In genomic region chr2:144274741-144275140, GRCm38 (mm10) we compare ENCODE assay signal across 11 mouse cellular contexts. TPM values are rescaled to one million over a fixed set of nuclear protein-coding genes. Genes with fewer than 3 reads are reported as not detected.
A peak's percentile ranks its signal among the peaks of the same experiment; 100 is the strongest.
DNase-seq lines count a peak whose midpoint lies in the region; ATAC-seq and TF ChIP-seq lines count a peak whose summit lies in the region.
"Had no signal": no experiment of that assay in that cellular context is flagged by ENCODE, and none has a peak within 500 bp of the region (broad histone marks: within the 10 kb centered on the region; RNA-seq: fewer than 3 reads in every experiment).

No protein-coding gene starts in this region.

- peaks cover 42% of the 10 kb centered on the region for H3K36me3 ChIP-seq in kidney, embryonic 15.5 days
- H3K36me3 ChIP-seq in macrophage (ENCODE audit: inconsistent target): no peaks in the 10 kb centered on the region

- no peak for TF ChIP-seq CTCF in bone marrow macrophage, adult 2 months (IDR thresholded peaks at IDR 0.05; ENCODE audit: low read depth, low read length)
- no peak for TF ChIP-seq CTCF in cerebellum, adult 2 months (IDR thresholded peaks at IDR 0.05; ENCODE audit: borderline replicate concordance, insufficient read depth, low read depth, low read length)

- ATAC-seq in kidney, embryonic 15.5 days (replicated peaks; ENCODE audit: low FRiP score): no peak
- no peak for ATAC-seq in cerebellum, adult (ENCODE audit: insufficient number of reproducible peaks, low FRiP score, low TSS enrichment)
- ATAC-seq: Patski had no signal

- H3K4me1 ChIP-seq in kidney, embryonic 15.5 days: peaks cover 21% of the 10 kb centered on the region
- H3K4me1 ChIP-seq in bone marrow macrophage, adult 2 months (ENCODE audit: control insufficient read depth, insufficient read depth, low read length): peaks cover 29% of the 10 kb centered on the region
- H3K4me1 ChIP-seq in cerebellum, adult 2 months (ENCODE audit: control insufficient read depth, insufficient read depth, low read length): no peaks in the 10 kb centered on the region
- H3K4me1 ChIP-seq: hindbrain, embryonic 12.5 days had no signal

- TF ChIP-seq POLR2A in bone marrow macrophage, adult 2 months (IDR thresholded peaks at IDR 0.05; ENCODE audit: borderline replicate concordance, low read depth, low read length): no peak
- no peak for TF ChIP-seq POLR2A in cerebellum, adult 2 months (IDR thresholded peaks at IDR 0.05; ENCODE audit: borderline replicate concordance, insufficient read depth, low read length)

- H3K9me3 ChIP-seq in kidney, embryonic 15.5 days (replicated peaks): no peaks in the 10 kb centered on the region
- H3K9me3 ChIP-seq: hindbrain, embryonic 12.5 days had no signal

- no peaks in the 10 kb centered on the region for H3K27me3 ChIP-seq in kidney, embryonic 15.5 days
- H3K27me3 ChIP-seq in cerebellum, adult 2 months (ENCODE audit: control insufficient read depth, insufficient read depth, low read length): no peaks in the 10 kb centered on the region
- H3K27me3 ChIP-seq: hindbrain, embryonic 12.5 days; Patski had no signal

- H3K79me2 ChIP-seq in macrophage (ENCODE audit: inconsistent target): peaks cover 40% of the 10 kb centered on the region

- 32% methylated on average over 8 of the region's 8 CpGs for WGBS in kidney, embryonic 15.5 days
- WGBS in macrophage (ENCODE audit: missing documents): 13% methylated on average over 8 of the region's 8 CpGs
- 63% methylated on average over 8 of the region's 8 CpGs for WGBS in cerebellum, adult 2 months

- H3K4me3 ChIP-seq in kidney, embryonic 15.5 days (replicated peaks): no peak overlapping the region
- H3K4me3 ChIP-seq in bone marrow macrophage, adult 2 months (ENCODE audit: insufficient read depth, low read length): peak overlapping the region; percentile 15; the same call in 1 of the 2 replicates
- no peak overlapping the region for H3K4me3 ChIP-seq in macrophage (ENCODE audit: inconsistent target)
- H3K4me3 ChIP-seq in cerebellum, adult 2 months (replicated peaks; ENCODE audit: insufficient read depth, low read depth, low read length): no peak overlapping the region
- H3K4me3 ChIP-seq: hindbrain, embryonic 12.5 days; left cerebral cortex, adult 2 months had no signal

- 0 out of 2 replicates have a peak overlapping the region, but pooled peaks have one; percentile 17 for H3K9ac ChIP-seq in kidney, embryonic 15.5 days
- H3K9ac ChIP-seq: hindbrain, embryonic 12.5 days had no signal

- H3K27ac ChIP-seq in kidney, embryonic 15.5 days: peak overlapping the region; percentile 76
- peak overlapping the region; percentile 61 for H3K27ac ChIP-seq in bone marrow macrophage, adult 2 months (ENCODE audit: insufficient read depth, low read depth, low read length)
- H3K27ac ChIP-seq in macrophage: peak overlapping the region; percentile 84
- no peak overlapping the region for H3K27ac ChIP-seq in cerebellum, adult 2 months (ENCODE audit: insufficient read depth, low read length)
- H3K27ac ChIP-seq: hindbrain, embryonic 12.5 days; left cerebral cortex, adult 2 months had no signal

- no peak for DNase-seq in kidney, postnatal 10 days
- peak; percentile 43 for DNase-seq in T-cell, adult 2 months (ENCODE audit: low spot score)
- no peak for DNase-seq in cerebellum, adult 2 months
- no peak for DNase-seq in left cerebral cortex, adult 8-10 months (ENCODE audit: low spot score in 2 of 2)

- H3K4me2 ChIP-seq in kidney, embryonic 15.5 days: peak overlapping the region; percentile 27
- H3K4me2 ChIP-seq: hindbrain, embryonic 12.5 days had no signal

RNA-seq across cellular contexts. Expression of gene Snx5, which starts 4.0 kb away (rescaled TPM):
- polyA plus RNA-seq in kidney, embryonic 15.5 days (2015; fragmentation: Nextera tagmentation; extraction: Ambion mirVana): 125 and 129 TPM in 2 replicates
- polyA plus RNA-seq in bone marrow macrophage, adult 2 months (2012; ENCODE audit: insufficient read depth, insufficient read length, missing spikeins): 867 and 1,049 TPM in 2 replicates
- 1,000 to 10,000 TPM in 9 of 26 experiments, 100 to 1,000 TPM in 17; 133 to 1,527 (median 536) TPM for total RNA-seq in macrophage (2018; cell fraction: chromatin; rRNA removed)
- total RNA-seq in macrophage (2018; cell fraction: cytosol; rRNA removed): 100 to 1,000 TPM; 263 to 703 (median 483) TPM
- total RNA-seq in macrophage (2018; cell fraction: nucleus; rRNA removed): 100 to 1,000 TPM; 172 to 865 (median 371) TPM
- polyA plus RNA-seq in macrophage (2018): 614 to 688 TPM (median 618 TPM) in 3 replicates
- 72.8 and 76.9 TPM in 2 replicates for polyA plus RNA-seq in cerebellum, adult 2 months (2012; rRNA removed)
- 10 to 100 TPM; 81.2 to 90.5 (median 83.9) TPM for total RNA-seq in left cerebral cortex, adult 8-10 months (2022)

RNA-seq across cellular contexts. Expression of gene Mgme1, which starts 4.3 kb away (rescaled TPM):
- 24.2 and 25.3 TPM in 2 replicates for polyA plus RNA-seq in kidney, embryonic 15.5 days (2015; fragmentation: Nextera tagmentation; extraction: Ambion mirVana)
- polyA plus RNA-seq in bone marrow macrophage, adult 2 months (2012; ENCODE audit: insufficient read depth, insufficient read length, missing spikeins): 12.2 and 13.2 TPM in 2 replicates
- 10 to 100 TPM in 1 of 26 experiments, 1 to 10 TPM in 25; 1.1 to 10.1 (median 3.2) TPM for total RNA-seq in macrophage (2018; cell fraction: chromatin; rRNA removed)
- 1 to 10 TPM; 2.1 to 9.7 (median 7.2) TPM for total RNA-seq in macrophage (2018; cell fraction: cytosol; rRNA removed)
- 10 to 100 TPM in 3 of 26 experiments, 1 to 10 TPM in 23; 2.3 to 11.6 (median 5.4) TPM for total RNA-seq in macrophage (2018; cell fraction: nucleus; rRNA removed)
- 6.5 to 9.0 TPM (median 8.4 TPM) in 3 replicates for polyA plus RNA-seq in macrophage (2018)
- polyA plus RNA-seq in cerebellum, adult 2 months (2012; rRNA removed): 6.5 and 6.7 TPM in 2 replicates
- total RNA-seq in left cerebral cortex, adult 8-10 months (2022): 1 to 10 TPM; 4.4 to 6.1 (median 5.4) TPM

RNA-seq across cellular contexts. Expression of gene Ovol2, which starts 57.2 kb away (rescaled TPM):
- 1.0 and 1.5 TPM in 2 replicates for polyA plus RNA-seq in kidney, embryonic 15.5 days (2015; fragmentation: Nextera tagmentation; extraction: Ambion mirVana)
- not detected in 2 replicates for polyA plus RNA-seq in bone marrow macrophage, adult 2 months (2012; ENCODE audit: insufficient read depth, insufficient read length, missing spikeins)
- not detected for total RNA-seq in macrophage (2018; cell fraction: chromatin; rRNA removed)
- under 1 TPM in 1 of 26 experiments, not detected in 25; 0.05 TPM for total RNA-seq in macrophage (2018; cell fraction: cytosol; rRNA removed)
- total RNA-seq in macrophage (2018; cell fraction: nucleus; rRNA removed): not detected
- polyA plus RNA-seq in macrophage (2018): not detected in 3 replicates
- not detected in 2 replicates for polyA plus RNA-seq in cerebellum, adult 2 months (2012; rRNA removed)
- 10 to 100 TPM in 3 of 4 experiments, 1 to 10 TPM in 1; 9.8 to 12.3 (median 11.1) TPM for total RNA-seq in left cerebral cortex, adult 8-10 months (2022)
- polyA plus RNA-seq: Patski had no signal
